Mouse (Mus musculus) megakaryocyte, embryonic 14.5 days (primary cell): ENCODE measurements around the gene Mamdc2. TPM values are rescaled to one million over a fixed set of nuclear protein-coding genes. Genes with fewer than 3 reads are reported as not detected.
A peak's percentile ranks its signal among the peaks of the same experiment; 100 is the strongest.

Experiments
- H3K27me3 ChIP-seq: replicated peaks from 2 replicates; pipeline ENCODE3; 2012; ENCODE audit warnings: inconsistent platforms
- H3K36me3 ChIP-seq: replicated peaks from 2 replicates; pipeline ENCODE3; 2012; ENCODE audit warnings: low read length, inconsistent platforms, mixed read lengths
- H3K4me1 ChIP-seq: 2 replicates; pipeline ENCODE4 v1.6.1; 2012; ENCODE audit warnings: inconsistent platforms
- H3K4me3 ChIP-seq: replicated peaks from 2 replicates; pipeline ENCODE3; 2012; ENCODE audit warnings: moderate library complexity, mild to moderate bottlenecking, inconsistent platforms
- H3K9me3 ChIP-seq: 2 replicates; pipeline ENCODE4 v1.6.1; 2012; ENCODE audit warnings: inconsistent platforms
- FLI1 ChIP-seq: IDR thresholded peaks from 2 replicates; pipeline ENCODE4 v1.6.1; 2012; ENCODE audit warnings: low read length, inconsistent platforms, mixed read lengths
- GATA1 ChIP-seq: IDR thresholded peaks from 3 replicates; pipeline ENCODE4 v1.6.1; 2012; ENCODE audit warnings: mixed read lengths, low read length, inconsistent platforms, borderline replicate concordance
- polyA plus RNA-seq: library from polyadenylated mRNA; stranded (reverse); fragments of >175 nt; gene quantifications from 2 replicates; pipeline ENCODE4 v1.2.3, GENCODE M21; 2012; ENCODE audit warnings: low replicate concordance; ENCODE audit not compliant: insufficient read depth

Gene Mamdc2
- polyA plus RNA-seq, 1 experiment = 0.28 TPM

GRCm38 (mm10) chr19:23299987-23300386, 148.3 kb downstream of the Mamdc2 start:
- peaks cover 38% of the 10 kb centered on the region for H3K4me1 ChIP-seq
- H3K27me3 ChIP-seq = no peaks in the 10 kb centered on the region
- TF ChIP-seq GATA1 (no peak), FLI1 (no peak)
- H3K4me3 ChIP-seq = no peak overlapping the region
- peaks cover 6% of the 10 kb centered on the region for H3K9me3 ChIP-seq
- H3K36me3 ChIP-seq = peaks cover 3% of the 10 kb centered on the region

- Histone ChIP-seq H3K4me1 (peaks cover 44% of the 10 kb centered on the region), H3K9me3 (peaks cover 6% of the 10 kb centered on the region), H3K27me3 (no peaks in the 10 kb centered on the region), H3K36me3 (peaks cover 3% of the 10 kb centered on the region), H3K4me3 (no peak overlapping the region)
- TF ChIP-seq GATA1 = no peak
- no peak for TF ChIP-seq FLI1
These were observed 149.3 kb downstream of the Mamdc2 start for GRCm38 (mm10) chr19:23298917-23299316.

GRCm38 (mm10) chr19:23297191-23297590, 151.1 kb downstream of the Mamdc2 start:
- peaks cover 6% of the 10 kb centered on the region for H3K9me3 ChIP-seq
- H3K27me3 ChIP-seq = no peaks in the 10 kb centered on the region
- TF ChIP-seq FLI1 (no peak), GATA1 (no peak)
- H3K4me3 ChIP-seq = no peak overlapping the region
- H3K4me1 ChIP-seq = peaks cover 44% of the 10 kb centered on the region
- peaks cover 3% of the 10 kb centered on the region for H3K36me3 ChIP-seq

DNA sequence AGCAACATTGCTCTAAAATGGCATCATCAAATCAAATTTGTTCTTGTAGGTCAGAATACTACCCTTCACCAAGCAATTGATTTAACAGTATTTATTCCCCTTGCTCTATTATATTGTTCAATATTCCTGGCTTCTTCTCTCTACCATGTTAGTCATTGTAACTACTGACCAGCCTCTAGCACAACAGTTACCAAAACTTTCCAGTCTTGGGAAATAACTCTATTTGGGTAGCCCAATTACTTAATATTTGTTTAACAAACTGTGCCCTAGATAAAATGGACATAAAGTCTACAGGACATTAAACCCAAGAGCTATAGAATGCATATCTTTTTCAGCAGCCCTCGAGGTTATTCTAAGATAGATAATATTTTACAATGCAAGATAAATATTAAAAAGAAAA, 159.0 kb downstream of the Mamdc2 start:
- Histone ChIP-seq H3K4me1 (peaks cover 28% of the 10 kb centered on the region), H3K27me3 (no peaks in the 10 kb centered on the region), H3K4me3 (no peak overlapping the region), H3K9me3 (peaks cover 8% of the 10 kb centered on the region; the same call in 1 of the 2 replicates), H3K36me3 (peaks cover 12% of the 10 kb centered on the region)
- TF ChIP-seq GATA1 (no peak), FLI1 (no peak)

DNA sequence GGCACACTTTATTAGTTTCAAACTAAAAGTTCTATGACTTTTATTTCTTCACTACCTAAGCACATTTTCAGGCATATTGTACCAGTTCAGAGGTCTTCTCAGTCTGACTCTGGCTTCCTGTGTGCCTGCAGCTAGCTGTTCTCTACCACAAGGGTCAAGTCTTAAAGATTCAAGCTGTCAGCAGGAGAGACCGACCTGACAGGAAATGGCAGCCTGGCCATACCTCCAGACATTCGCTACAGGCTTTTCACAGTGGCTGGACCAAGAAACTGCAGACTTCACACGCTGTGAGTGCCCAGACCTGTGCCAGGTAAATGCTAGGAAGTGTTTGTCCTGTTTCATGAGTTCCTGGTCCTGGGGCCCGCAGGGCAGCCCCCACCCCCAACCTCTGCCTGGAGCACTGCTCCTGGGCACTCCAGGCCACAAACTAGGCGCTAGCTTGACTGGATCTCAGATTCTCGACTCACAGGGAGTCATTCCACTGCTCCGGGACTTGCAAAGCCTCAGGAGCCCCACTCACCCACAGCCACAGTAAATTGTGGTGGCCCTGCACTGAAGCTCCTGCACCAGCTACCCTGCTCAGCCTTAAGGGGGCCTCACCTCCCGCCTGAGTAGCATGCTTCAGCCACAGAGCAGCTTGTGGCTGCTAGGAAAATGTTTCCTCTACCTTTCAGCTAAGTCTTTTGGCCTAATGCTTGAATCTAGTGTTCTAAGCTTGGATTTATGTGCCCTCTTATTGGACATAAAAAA, 166.2 kb downstream of the Mamdc2 start:
- H3K27me3 ChIP-seq = no peaks in the 10 kb centered on the region
- peaks cover 17% of the 10 kb centered on the region for H3K9me3 ChIP-seq
- peaks cover 16% of the 10 kb centered on the region for H3K36me3 ChIP-seq
- TF ChIP-seq GATA1 (no peak), FLI1 (no peak)
- H3K4me1 ChIP-seq = peaks cover 25% of the 10 kb centered on the region
- no peak overlapping the region for H3K4me3 ChIP-seq

DNA sequence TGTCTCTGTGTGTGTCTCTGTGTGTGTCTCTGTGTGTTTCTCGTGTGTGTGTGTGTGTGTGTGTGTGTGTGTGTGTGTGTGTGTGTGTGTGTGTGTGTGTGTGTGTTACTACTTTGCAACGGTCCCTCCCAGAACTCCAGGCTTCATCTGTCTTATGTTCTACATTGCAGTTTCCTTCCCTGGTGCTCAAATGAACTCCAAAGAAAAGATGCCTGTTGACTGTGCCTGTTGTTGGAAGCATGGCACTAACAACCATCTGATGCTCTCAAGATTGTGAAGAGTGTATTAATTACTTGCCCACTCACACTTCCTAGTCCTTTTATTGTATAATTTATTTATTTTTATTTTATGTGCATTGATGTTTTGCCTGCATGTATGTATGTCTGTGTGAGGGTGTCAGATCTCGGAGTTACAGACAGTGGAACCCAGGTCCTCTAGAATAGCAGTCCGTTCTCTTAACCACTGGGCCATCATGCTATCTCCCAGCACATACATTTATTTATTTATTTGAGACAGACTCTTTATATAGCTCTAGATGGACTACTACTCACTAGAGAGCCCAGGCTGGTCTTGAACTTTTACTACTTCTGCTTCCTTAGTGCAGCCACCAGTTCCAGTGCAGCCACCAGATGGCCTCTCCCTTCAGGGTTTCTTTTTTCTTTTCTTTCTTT, 174.1 kb downstream of the Mamdc2 start:
- Histone ChIP-seq H3K9me3 (peaks cover 5% of the 10 kb centered on the region; the same call in 1 of the 2 replicates), H3K4me1 (peaks cover 42% of the 10 kb centered on the region), H3K36me3 (peaks cover 9% of the 10 kb centered on the region), H3K27me3 (no peaks in the 10 kb centered on the region), H3K4me3 (peak overlapping the region; percentile 96)
- TF ChIP-seq GATA1 (no peak), FLI1 (no peak)

GRCm38 (mm10) chr19:23273355-23274053, 174.7 kb downstream of the Mamdc2 start, which contains the start of gene Smc5:
Gene Smc5, minus strand, starts transcription at chr19:23273897.
- Histone ChIP-seq H3K4me3 (peak within 1 kb of the TSS; percentile 96), H3K4me1 (peaks cover 44% of the 10 kb centered on the region)

DNA sequence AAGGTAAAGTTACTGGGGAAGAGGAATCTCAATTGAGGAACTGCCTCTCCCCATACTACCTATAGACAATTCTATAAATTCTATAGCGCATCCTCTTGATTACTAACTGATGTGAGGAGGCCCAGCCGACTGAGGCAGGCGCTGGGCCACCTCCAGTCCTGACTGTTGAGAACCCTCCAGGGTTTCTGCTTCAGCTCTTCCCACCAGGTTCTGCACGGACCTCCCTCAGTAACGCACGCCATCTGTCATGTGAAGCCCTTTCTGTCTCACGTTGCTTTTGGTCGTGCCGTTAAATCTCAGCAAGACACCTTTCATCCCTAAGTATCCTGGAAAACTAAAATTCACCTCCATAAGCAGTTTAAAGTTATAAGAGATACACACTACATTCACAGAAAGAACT, 191.5 kb downstream of the Mamdc2 start:
- H3K4me1 ChIP-seq = peaks cover 6% of the 10 kb centered on the region
- H3K27me3 ChIP-seq = no peaks in the 10 kb centered on the region
- no peak overlapping the region for H3K4me3 ChIP-seq
- TF ChIP-seq GATA1 (no peak), FLI1 (no peak)
- H3K36me3 ChIP-seq = peaks cover 92% of the 10 kb centered on the region
- no peaks in the 10 kb centered on the region for H3K9me3 ChIP-seq

More at GRCm38 (mm10) chr19:23273355-23274053, 174.7 kb downstream of the Mamdc2 start, which contains the start of gene Smc5:
- Histone ChIP-seq H3K9me3 (peaks cover 5% of the 10 kb centered on the region; the same call in 1 of the 2 replicates), H3K27me3 (no peaks in the 10 kb centered on the region), H3K36me3 (peaks cover 16% of the 10 kb centered on the region)
- TF ChIP-seq FLI1 (no peak), GATA1 (no peak)

Other genes starting within 250 kb of the Mamdc2 start
- 0.79 and 2.8 TPM in 2 replicates for gene Smc5, start 174.5 kb downstream of the Mamdc2 start, polyA plus RNA-seq
- gene 1700028P14Rik, start 204.4 kb upstream of the Mamdc2 start, polyA plus RNA-seq = not detected in 2 replicates
- gene Ptar1, start 239.0 kb upstream of the Mamdc2 start, polyA plus RNA-seq = 0.17 and 0.22 TPM in 2 replicates